Comparison of ENCODE assay signal across 22 mouse cellular contexts in genomic region chr3:61418096-61418495, GRCm38 (mm10). TPM values are rescaled to one million over a fixed set of nuclear protein-coding genes. Genes with fewer than 3 reads are reported as not detected.
DNase-seq lines count a peak whose midpoint lies in the region; ATAC-seq and TF ChIP-seq lines count a peak whose summit lies in the region.
"Had no signal": no experiment of that assay in that cellular context is flagged by ENCODE, and none has a peak within 500 bp of the region (broad histone marks: within the 10 kb centered on the region; RNA-seq: fewer than 3 reads in every experiment).

No protein-coding gene starts in this region.

- WGBS in hindbrain, embryonic 14.5 days: 71% methylated on average over 3 of the region's 3 CpGs
- 83% methylated on average over 3 of the region's 3 CpGs for WGBS in hindbrain, embryonic 11.5 days

- H3K27me3 ChIP-seq in hindbrain, embryonic 14.5 days (ENCODE audit: control insufficient read depth, insufficient read depth, low read length): no peaks in the 10 kb centered on the region
- H3K27me3 ChIP-seq in hindbrain, embryonic 11.5 days (ENCODE audit: control insufficient read depth, insufficient read depth, low read length): no peaks in the 10 kb centered on the region
- H3K27me3 ChIP-seq: forebrain, embryonic 15.5 days; hindbrain, embryonic 15.5 days had no signal

- intact Hi-C loops in left cerebral cortex, postnatal 4 days (cut with DNase I): no loop called here
- intact Hi-C loops in left cerebral cortex, adult 2 months (cut with DNase I): no loop called here

- H3K4me1 ChIP-seq in hindbrain, embryonic 14.5 days (replicated peaks; ENCODE audit: control insufficient read depth, insufficient read depth, low read length): no peaks in the 10 kb centered on the region
- no peaks in the 10 kb centered on the region for H3K4me1 ChIP-seq in hindbrain, embryonic 11.5 days (replicated peaks; ENCODE audit: control insufficient read depth, insufficient read depth, low read length)
- H3K4me1 ChIP-seq: embryonic facial prominence, embryonic 10.5 days; forebrain, embryonic 15.5 days; heart, embryonic 10.5 days; hindbrain, embryonic 15.5 days had no signal

- TF ChIP-seq CTCF in left cerebral cortex, adult 2 months (IDR thresholded peaks at IDR 0.05): no peak
- no peak for TF ChIP-seq CTCF in brain, embryonic 14.5 days (IDR thresholded peaks at IDR 0.05; ENCODE audit: borderline replicate concordance, extremely low read depth, insufficient read depth, insufficient read length)

- TF ChIP-seq POLR2A in brain, embryonic 14.5 days (IDR thresholded peaks at IDR 0.05; ENCODE audit: borderline replicate concordance, extremely low read depth, insufficient read depth, insufficient read length, poor library complexity, severe bottlenecking): no peak

- no peak overlapping the region for H3K27ac ChIP-seq in hindbrain, embryonic 14.5 days
- H3K27ac ChIP-seq in hindbrain, embryonic 11.5 days (ENCODE audit: low read depth, low read length): no peak overlapping the region
- no peak overlapping the region for H3K27ac ChIP-seq in left cerebral cortex, adult 2 months
- H3K27ac ChIP-seq: embryonic facial prominence, embryonic 10.5 days; forebrain, embryonic 15.5 days; heart, embryonic 10.5 days; hindbrain, embryonic 15.5 days had no signal

- no peak for ATAC-seq in hindbrain, embryonic 14.5 days (ENCODE audit: low FRiP score)
- ATAC-seq in hindbrain, embryonic 11.5 days (ENCODE audit: low FRiP score): no peak
- ATAC-seq: CD4-positive, CD25-positive, alpha-beta regulatory T cell, adult 4 months; forebrain, embryonic 15.5 days; inflammation-experienced regulatory T-cells, adult 6 months; intestine, postnatal 0 days had no signal

- H3K36me3 ChIP-seq in hindbrain, embryonic 14.5 days (replicated peaks; ENCODE audit: control insufficient read depth, insufficient read depth): no peaks in the 10 kb centered on the region
- no peaks in the 10 kb centered on the region for H3K36me3 ChIP-seq in hindbrain, embryonic 11.5 days (ENCODE audit: control insufficient read depth, insufficient read depth, low read length)
- H3K36me3 ChIP-seq: embryonic facial prominence, embryonic 10.5 days; forebrain, embryonic 15.5 days; G1E; heart, embryonic 10.5 days; hindbrain, embryonic 15.5 days had no signal

- DNase-seq in hindbrain, embryonic 14.5 days (ENCODE audit: low spot score): peak; percentile 42
- no peak for DNase-seq in hindbrain, embryonic 11.5 days (ENCODE audit: low spot score)
- DNase-seq in left cerebral cortex, postnatal 4 days: peak; percentile 6
- DNase-seq in left cerebral cortex, adult 2 months (ENCODE audit: extremely low spot score in 1 of 2, low spot score in 2 of 2): no peak
- DNase-seq in adipocyte (ENCODE audit: low spot score): peak; percentile 45
- DNase-seq in brain, embryonic 14.5 days (ENCODE audit: low read depth): peak; percentile 65
- DNase-seq in retina, embryonic 14.5 days (ENCODE audit: low spot score): no peak
- DNase-seq: adrenal gland, postnatal 14 days; cerebellum, adult 8-10 months; heart, adult 18-20 months; heart, postnatal 10 days; heart, postnatal 4 days had no signal

- no peak overlapping the region for H3K4me2 ChIP-seq in hindbrain, embryonic 14.5 days (replicated peaks)
- H3K4me2 ChIP-seq in hindbrain, embryonic 11.5 days (replicated peaks; ENCODE audit: low read depth, low read length): no peak overlapping the region
- H3K4me2 ChIP-seq: forebrain, embryonic 15.5 days; hindbrain, embryonic 15.5 days had no signal

- no peaks in the 10 kb centered on the region for H3K9me3 ChIP-seq in hindbrain, embryonic 14.5 days (ENCODE audit: control insufficient read depth, low read length)
- H3K9me3 ChIP-seq in hindbrain, embryonic 11.5 days (ENCODE audit: control insufficient read depth, low read length): no peaks in the 10 kb centered on the region
- H3K9me3 ChIP-seq: embryonic facial prominence, embryonic 10.5 days; forebrain, embryonic 15.5 days; G1E; heart, embryonic 10.5 days; hindbrain, embryonic 15.5 days had no signal

- no peak overlapping the region for H3K4me3 ChIP-seq in hindbrain, embryonic 14.5 days (replicated peaks; ENCODE audit: low read length)
- no peak overlapping the region for H3K4me3 ChIP-seq in hindbrain, embryonic 11.5 days (ENCODE audit: low read depth, low read length)
- no peak overlapping the region for H3K4me3 ChIP-seq in left cerebral cortex, adult 2 months
- H3K4me3 ChIP-seq: embryonic facial prominence, embryonic 10.5 days; forebrain, embryonic 15.5 days; heart, embryonic 10.5 days; hindbrain, embryonic 15.5 days had no signal

- no peak overlapping the region for H3K9ac ChIP-seq in hindbrain, embryonic 14.5 days
- no peak overlapping the region for H3K9ac ChIP-seq in hindbrain, embryonic 11.5 days (ENCODE audit: low read depth, low read length)
- H3K9ac ChIP-seq: forebrain, embryonic 15.5 days; hindbrain, embryonic 15.5 days had no signal

RNA-seq across cellular contexts. Expression of gene B430305J03Rik, which starts 52.3 kb away (rescaled TPM):
- not detected in 2 replicates for polyA plus RNA-seq in hindbrain, embryonic 14.5 days (2014; fragmentation: Nextera tagmentation; extraction: Ambion mirVana)
- polyA plus RNA-seq in hindbrain, embryonic 11.5 days (2014; fragmentation: Nextera tagmentation; extraction: Ambion mirVana): not detected in 2 replicates
- total RNA-seq in left cerebral cortex, postnatal 4 days (2021): 1 to 10 TPM; 1.2 to 1.6 TPM
- 1 to 10 TPM; 2.6 to 3.1 TPM for total RNA-seq in left cerebral cortex, adult 2 months (2021)
- 0.38 and 0.68 TPM in 2 replicates for polyA plus RNA-seq in brain, embryonic 14.5 days (2012; rRNA removed)
- total RNA-seq: adrenal gland, postnatal 14 days had no signal
- polyA plus RNA-seq: CD4-positive, CD25-positive, alpha-beta regulatory T cell, adult 4 months; embryonic facial prominence, embryonic 10.5 days; embryonic facial prominence, embryonic 14.5 days; forebrain, embryonic 15.5 days; heart, embryonic 10.5 days; heart, embryonic 14.5 days; hindbrain, embryonic 15.5 days; inflammation-experienced regulatory T-cells, adult 6 months; intestine, postnatal 0 days had no signal

RNA-seq across cellular contexts. Expression of gene Rap2b, which starts 56.7 kb away (rescaled TPM):
- polyA plus RNA-seq in hindbrain, embryonic 14.5 days (2014; fragmentation: Nextera tagmentation; extraction: Ambion mirVana): 12.4 and 13.1 TPM in 2 replicates
- polyA plus RNA-seq in hindbrain, embryonic 11.5 days (2014; fragmentation: Nextera tagmentation; extraction: Ambion mirVana): 13.4 and 13.8 TPM in 2 replicates
- 10 to 100 TPM; 28.8 to 29.4 TPM for total RNA-seq in left cerebral cortex, postnatal 4 days (2021)
- 10 to 100 TPM; 35.2 to 38.5 TPM for total RNA-seq in left cerebral cortex, adult 2 months (2021)
- polyA plus RNA-seq in brain, embryonic 14.5 days (2012; rRNA removed): 8.7 and 9.5 TPM in 2 replicates

Comparison
In these comparisons a context has a peak if more than half of its experiments do, and no peak if none do; other contexts are left out.
1. DNase-seq: peak in hindbrain, embryonic 14.5 days (single experiment), left cerebral cortex, postnatal 4 days (single experiment), adipocyte (single experiment) and brain, embryonic 14.5 days (single experiment); none in hindbrain, embryonic 11.5 days (single experiment), left cerebral cortex, adult 2 months (0 of 2) and retina, embryonic 14.5 days (single experiment).